Mouse (Mus musculus) erythroblast, embryonic 14.5 days (primary cell): ENCODE data around the gene Qsox1.

ENCODE experiments used
- GATA1 ChIP-seq: IDR thresholded peaks from 2 replicates; pipeline ENCODE4 v1.6.1; 2012; ENCODE audit warnings: low read length, inconsistent platforms, mixed read lengths
- TAL1 ChIP-seq: IDR thresholded peaks from 3 replicates; pipeline ENCODE4 v1.6.1; 2012; ENCODE audit warnings: low read length, inconsistent platforms, mixed read lengths

DNA sequence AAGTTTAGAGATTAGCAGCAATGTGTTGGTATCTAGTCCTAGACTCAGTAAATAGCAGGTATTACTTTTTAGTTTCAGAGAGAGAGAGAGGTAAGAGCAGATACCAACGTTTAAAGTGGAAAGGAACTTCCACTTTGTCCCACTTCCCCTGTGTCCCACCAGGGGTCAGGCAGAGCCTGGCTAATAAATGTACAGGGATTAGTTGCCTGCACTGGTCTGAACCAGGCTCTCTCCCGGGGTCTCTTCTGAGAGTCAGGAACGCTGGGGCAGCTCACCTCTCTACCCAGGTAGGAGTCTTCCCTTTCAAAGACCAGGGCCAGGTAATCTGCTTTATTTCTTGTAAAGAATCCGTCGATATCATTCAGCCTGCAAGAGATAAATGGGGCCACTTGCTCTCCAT lies 20.8 kb downstream of the Qsox1 start:
- TF ChIP-seq GATA1 (no peak), TAL1 (no peak)
